In genomic region chr16:41839751-41840404, GRCm38 (mm10) we compare ENCODE assay signal across 15 mouse cellular contexts.
A peak's percentile ranks its signal among the peaks of the same experiment; 100 is the strongest.
DNase-seq lines count a peak whose midpoint lies in the region; ATAC-seq and TF ChIP-seq lines count a peak whose summit lies in the region.
"Had no signal": no experiment of that assay in that cellular context is flagged by ENCODE, and none has a peak within 500 bp of the region (broad histone marks: within the 10 kb centered on the region; RNA-seq: fewer than 3 reads in every experiment).

No protein-coding gene starts in this region.

- peak; percentile 45 for DNase-seq in forebrain, embryonic 14.5 days (ENCODE audit: low spot score)
- no peak for DNase-seq in kidney, adult 11 months
- peak; percentile 45 for DNase-seq in midbrain, postnatal 0 days (ENCODE audit: low spot score)
- DNase-seq in midbrain, embryonic 14.5 days = no peak
- DNase-seq in hindbrain, postnatal 0 days (ENCODE audit: low spot score) = peak; percentile 59
- no peak for DNase-seq in limb, embryonic 10.5 days (ENCODE audit: low spot score)
- DNase-seq: adrenal gland, adult 8-10 months; cerebellum, postnatal 14 days; right cerebral cortex, adult 18-20 months had no signal

- no peak overlapping the region for H3K9ac ChIP-seq in forebrain, embryonic 14.5 days (ENCODE audit: low read length)
- H3K9ac ChIP-seq in forebrain, embryonic 13.5 days = no peak overlapping the region
- H3K9ac ChIP-seq in kidney, embryonic 14.5 days (ENCODE audit: low read depth, low read length) = no peak overlapping the region
- no peak overlapping the region for H3K9ac ChIP-seq in midbrain, postnatal 0 days (replicated peaks; ENCODE audit: low read length, poor library complexity, severe bottlenecking)
- no peak overlapping the region for H3K9ac ChIP-seq in midbrain, embryonic 14.5 days (replicated peaks; ENCODE audit: low read length)
- no peak overlapping the region for H3K9ac ChIP-seq in hindbrain, postnatal 0 days (replicated peaks; ENCODE audit: low read length)
- H3K9ac ChIP-seq: liver, embryonic 14.5 days had no signal

- WGBS in forebrain, embryonic 14.5 days = 77% methylated on average over 2 of the region's 2 CpGs
- 77% methylated on average over 2 of the region's 2 CpGs for WGBS in forebrain, embryonic 13.5 days
- WGBS in kidney, embryonic 14.5 days = 58% methylated on average over 2 of the region's 2 CpGs
- 91% methylated on average over 2 of the region's 2 CpGs for WGBS in midbrain, postnatal 0 days
- WGBS in midbrain, embryonic 14.5 days = 89% methylated on average over 2 of the region's 2 CpGs
- WGBS in hindbrain, postnatal 0 days = 52% methylated on average over 2 of the region's 2 CpGs
- WGBS in limb, embryonic 10.5 days = 85% methylated on average over 2 of the region's 2 CpGs

- no peaks in the 10 kb centered on the region for H3K4me1 ChIP-seq in forebrain, embryonic 14.5 days (ENCODE audit: control insufficient read depth, insufficient read depth, low read length)
- no peaks in the 10 kb centered on the region for H3K4me1 ChIP-seq in forebrain, embryonic 13.5 days
- H3K4me1 ChIP-seq in kidney, embryonic 14.5 days (ENCODE audit: control insufficient read depth, insufficient read depth, low read length) = no peaks in the 10 kb centered on the region
- no peaks in the 10 kb centered on the region for H3K4me1 ChIP-seq in midbrain, postnatal 0 days (ENCODE audit: insufficient read depth, low read length)
- no peaks in the 10 kb centered on the region for H3K4me1 ChIP-seq in midbrain, embryonic 14.5 days (ENCODE audit: control insufficient read depth, insufficient read depth, low read length)
- no peaks in the 10 kb centered on the region for H3K4me1 ChIP-seq in hindbrain, postnatal 0 days (ENCODE audit: insufficient read depth, low read length)
- H3K4me1 ChIP-seq in limb, embryonic 10.5 days = no peaks in the 10 kb centered on the region
- H3K4me1 ChIP-seq: heart, embryonic 10.5 days had no signal

- H3K4me3 ChIP-seq in forebrain, embryonic 14.5 days (ENCODE audit: low read depth, low read length) = no peak overlapping the region
- no peak overlapping the region for H3K4me3 ChIP-seq in forebrain, embryonic 13.5 days
- H3K4me3 ChIP-seq in kidney, embryonic 14.5 days (ENCODE audit: low read length) = no peak overlapping the region
- no peak overlapping the region for H3K4me3 ChIP-seq in midbrain, postnatal 0 days (ENCODE audit: low read depth, low read length)
- H3K4me3 ChIP-seq in midbrain, embryonic 14.5 days (replicated peaks; ENCODE audit: low read depth, low read length) = no peak overlapping the region
- H3K4me3 ChIP-seq in hindbrain, postnatal 0 days (ENCODE audit: low read length) = no peak overlapping the region
- no peak overlapping the region for H3K4me3 ChIP-seq in limb, embryonic 10.5 days
- H3K4me3 ChIP-seq: heart, embryonic 10.5 days had no signal

- no peaks in the 10 kb centered on the region for H3K27me3 ChIP-seq in forebrain, embryonic 14.5 days (replicated peaks; ENCODE audit: control insufficient read depth, insufficient read depth, low read length)
- H3K27me3 ChIP-seq in forebrain, embryonic 13.5 days = no peaks in the 10 kb centered on the region
- no peaks in the 10 kb centered on the region for H3K27me3 ChIP-seq in kidney, embryonic 14.5 days (ENCODE audit: control insufficient read depth, insufficient read depth, low read length)
- H3K27me3 ChIP-seq in midbrain, postnatal 0 days (ENCODE audit: insufficient read depth, low read length) = no peaks in the 10 kb centered on the region
- H3K27me3 ChIP-seq in midbrain, embryonic 14.5 days (ENCODE audit: control insufficient read depth, insufficient read depth, low read length) = no peaks in the 10 kb centered on the region
- H3K27me3 ChIP-seq in hindbrain, postnatal 0 days (ENCODE audit: insufficient read depth, low read length) = no peaks in the 10 kb centered on the region
- no peaks in the 10 kb centered on the region for H3K27me3 ChIP-seq in limb, embryonic 10.5 days (ENCODE audit: low read depth, poor library complexity, severe bottlenecking)

- H3K36me3 ChIP-seq in forebrain, embryonic 14.5 days (ENCODE audit: control insufficient read depth, insufficient read depth, low read length) = no peaks in the 10 kb centered on the region
- no peaks in the 10 kb centered on the region for H3K36me3 ChIP-seq in forebrain, embryonic 13.5 days (ENCODE audit: poor library complexity, severe bottlenecking)
- no peaks in the 10 kb centered on the region for H3K36me3 ChIP-seq in kidney, embryonic 14.5 days (ENCODE audit: control insufficient read depth, insufficient read depth, low read length)
- H3K36me3 ChIP-seq in midbrain, postnatal 0 days (ENCODE audit: insufficient read depth, low read length) = no peaks in the 10 kb centered on the region
- no peaks in the 10 kb centered on the region for H3K36me3 ChIP-seq in midbrain, embryonic 14.5 days (ENCODE audit: control insufficient read depth, insufficient read depth, low read length)
- no peaks in the 10 kb centered on the region for H3K36me3 ChIP-seq in hindbrain, postnatal 0 days (ENCODE audit: insufficient read depth, low read length)
- no peaks in the 10 kb centered on the region for H3K36me3 ChIP-seq in limb, embryonic 10.5 days
- H3K36me3 ChIP-seq: heart, embryonic 10.5 days had no signal

- ATAC-seq in forebrain, embryonic 14.5 days = peak; percentile 50
- ATAC-seq in forebrain, embryonic 13.5 days = no peak
- peak; percentile 90 for ATAC-seq in kidney, embryonic 14.5 days (ENCODE audit: low FRiP score, low TSS enrichment)
- no peak for ATAC-seq in midbrain, postnatal 0 days (ENCODE audit: low FRiP score)
- no peak for ATAC-seq in midbrain, embryonic 14.5 days (ENCODE audit: low FRiP score, low TSS enrichment)
- ATAC-seq in hindbrain, postnatal 0 days = peak; percentile 61; the same call in 1 of the 2 replicates
- ATAC-seq: inflammation-experienced regulatory T-cells, adult 6 months had no signal

- TF ChIP-seq CTCF in midbrain, postnatal 0 days (IDR thresholded peaks at IDR 0.05) = no peak
- no peak for TF ChIP-seq CTCF in hindbrain, postnatal 0 days (IDR thresholded peaks at IDR 0.05; ENCODE audit: low read depth)

- H3K9me3 ChIP-seq in forebrain, embryonic 14.5 days (replicated peaks; ENCODE audit: control insufficient read depth, low read length) = no peaks in the 10 kb centered on the region
- H3K9me3 ChIP-seq in forebrain, embryonic 13.5 days (replicated peaks) = no peaks in the 10 kb centered on the region
- no peaks in the 10 kb centered on the region for H3K9me3 ChIP-seq in kidney, embryonic 14.5 days (ENCODE audit: control insufficient read depth, low read length)
- H3K9me3 ChIP-seq in midbrain, postnatal 0 days (ENCODE audit: low read length) = no peaks in the 10 kb centered on the region
- no peaks in the 10 kb centered on the region for H3K9me3 ChIP-seq in midbrain, embryonic 14.5 days (ENCODE audit: control insufficient read depth, low read length)
- H3K9me3 ChIP-seq in hindbrain, postnatal 0 days (ENCODE audit: low read length) = no peaks in the 10 kb centered on the region
- H3K9me3 ChIP-seq in limb, embryonic 10.5 days (replicated peaks) = no peaks in the 10 kb centered on the region
- H3K9me3 ChIP-seq: heart, embryonic 10.5 days had no signal

- H3K4me2 ChIP-seq in forebrain, embryonic 14.5 days (ENCODE audit: low read length) = no peak overlapping the region
- H3K4me2 ChIP-seq in forebrain, embryonic 13.5 days = no peak overlapping the region
- no peak overlapping the region for H3K4me2 ChIP-seq in kidney, embryonic 14.5 days (replicated peaks; ENCODE audit: low read depth, low read length)
- no peak overlapping the region for H3K4me2 ChIP-seq in midbrain, postnatal 0 days (ENCODE audit: low read depth, low read length, poor library complexity, severe bottlenecking)
- no peak overlapping the region for H3K4me2 ChIP-seq in midbrain, embryonic 14.5 days (ENCODE audit: low read length)
- H3K4me2 ChIP-seq in hindbrain, postnatal 0 days (ENCODE audit: low read depth, low read length) = no peak overlapping the region
- H3K4me2 ChIP-seq: midbrain, embryonic 11.5 days had no signal

- H3K27ac ChIP-seq in forebrain, embryonic 14.5 days (ENCODE audit: low read depth, low read length) = no peak overlapping the region
- no peak overlapping the region for H3K27ac ChIP-seq in forebrain, embryonic 13.5 days
- no peak overlapping the region for H3K27ac ChIP-seq in kidney, embryonic 14.5 days (ENCODE audit: low read depth, low read length)
- no peak overlapping the region for H3K27ac ChIP-seq in midbrain, postnatal 0 days (ENCODE audit: low read depth, low read length)
- no peak overlapping the region for H3K27ac ChIP-seq in midbrain, embryonic 14.5 days (replicated peaks; ENCODE audit: low read depth, low read length)
- H3K27ac ChIP-seq in hindbrain, postnatal 0 days = no peak overlapping the region
- H3K27ac ChIP-seq in limb, embryonic 10.5 days = no peak overlapping the region
- H3K27ac ChIP-seq: heart, embryonic 10.5 days; liver, embryonic 14.5 days had no signal

Comparison
In these comparisons a context has a peak if more than half of its experiments do, and no peak if none do; other contexts are left out.
1. ATAC-seq: peak in forebrain, embryonic 14.5 days (single experiment), kidney, embryonic 14.5 days (single experiment) and hindbrain, postnatal 0 days (single experiment); none in forebrain, embryonic 13.5 days (single experiment), midbrain, postnatal 0 days (single experiment) and midbrain, embryonic 14.5 days (single experiment).
2. DNase-seq: peak in forebrain, embryonic 14.5 days (single experiment), midbrain, postnatal 0 days (single experiment) and hindbrain, postnatal 0 days (single experiment); none in kidney, adult 11 months (single experiment), midbrain, embryonic 14.5 days (single experiment) and limb, embryonic 10.5 days (single experiment).